Mouse (Mus musculus) T-helper 2 cell (primary cell): ENCODE measurements around the gene Gm49405.
"Not testable (repeated sequence)": the region's sequence is repeated elsewhere in the genome, so short reads cannot be mapped to it uniquely, and the experiment has no call there.

Source experiments
- in situ Hi-C: fragments of 300-600 bp; cut with MboI, MseI; formaldehyde crosslinking; loops from one replicate; pipeline ENCODE4 v1.15.1; 2025; ENCODE audit warnings: high pct_unique_total_duplicates

Gene Gm49405

GRCm38 (mm10) chr19:4013066-4013465, 12.6 kb downstream of the Gm49405 start:
- in situ Hi-C loops = no loop called here

DNA sequence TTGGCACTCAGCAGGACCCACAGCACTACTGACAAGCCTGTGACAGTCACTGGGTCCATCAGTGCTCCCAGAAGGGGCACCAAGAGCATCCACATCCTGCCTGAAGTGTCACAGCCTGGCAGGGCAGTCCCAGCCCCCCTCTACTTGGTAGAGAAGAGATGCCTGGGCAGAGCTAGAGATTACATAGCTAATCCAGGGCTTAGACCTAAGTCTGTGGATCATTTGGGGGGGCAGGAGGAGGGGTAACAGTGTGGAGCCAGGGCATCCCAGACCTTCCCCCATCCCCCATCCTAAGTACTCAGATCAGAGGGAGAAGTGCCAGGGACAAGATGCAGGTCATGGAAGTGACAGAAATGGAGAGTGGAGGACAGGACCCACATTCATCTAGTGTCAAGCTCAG, 14.4 kb downstream of the Gm49405 start:
- in situ Hi-C loops = no loop called here

DNA sequence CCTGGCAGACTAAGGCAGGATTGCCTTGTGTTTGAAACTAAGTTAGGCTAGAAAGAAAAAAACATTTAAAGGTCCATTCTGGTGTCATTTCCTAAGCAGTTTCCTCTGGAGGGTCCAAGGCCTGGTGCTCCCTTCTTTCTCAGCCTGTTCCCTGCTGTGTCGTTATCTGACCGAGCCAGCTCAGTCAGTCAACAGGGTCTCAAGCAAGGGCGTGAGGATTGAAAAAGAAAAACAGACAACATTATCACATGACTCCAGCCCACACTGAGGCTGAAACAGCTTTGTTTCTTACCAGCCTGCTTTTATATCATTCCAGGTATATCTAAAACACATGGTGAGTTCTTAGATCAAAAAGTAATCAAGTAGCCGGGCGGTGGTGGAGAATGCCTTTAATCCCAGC, 15.2 kb downstream of the Gm49405 start:
- in situ Hi-C loops = no loop called here

DNA sequence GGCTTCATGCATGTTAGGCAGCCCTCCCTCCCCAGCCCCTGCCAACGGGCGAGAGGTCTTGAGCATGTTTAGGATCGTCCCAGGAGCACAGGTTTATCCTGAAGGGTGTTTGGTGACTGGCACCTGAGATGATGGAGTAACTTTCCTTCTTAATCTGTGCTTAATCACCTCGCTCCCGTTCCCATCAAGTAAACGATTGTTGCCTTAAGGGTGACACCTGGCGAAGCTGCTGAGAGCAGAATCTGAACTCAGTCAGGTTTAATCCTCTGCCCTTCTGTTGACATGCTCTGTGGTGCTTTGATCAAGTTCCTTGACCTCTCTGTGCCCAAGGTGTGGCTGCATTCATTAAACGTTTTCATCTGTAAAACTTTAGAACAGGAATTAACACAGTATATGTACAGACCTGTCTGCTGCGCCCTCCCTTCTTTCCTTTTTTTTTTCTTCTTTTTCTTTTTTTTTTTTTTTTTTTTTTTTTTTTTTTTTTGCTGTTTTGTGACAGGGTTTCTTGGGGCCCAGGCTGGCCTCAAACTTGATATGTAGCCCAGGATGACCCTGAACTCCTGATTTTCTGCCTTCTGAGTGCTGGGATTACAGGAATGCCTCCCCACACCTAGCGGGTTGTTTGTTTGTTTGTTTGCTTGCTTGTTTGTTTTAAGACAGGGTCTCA, 17.6 kb downstream of the Gm49405 start:
- in situ Hi-C loops = no loop called here

DNA sequence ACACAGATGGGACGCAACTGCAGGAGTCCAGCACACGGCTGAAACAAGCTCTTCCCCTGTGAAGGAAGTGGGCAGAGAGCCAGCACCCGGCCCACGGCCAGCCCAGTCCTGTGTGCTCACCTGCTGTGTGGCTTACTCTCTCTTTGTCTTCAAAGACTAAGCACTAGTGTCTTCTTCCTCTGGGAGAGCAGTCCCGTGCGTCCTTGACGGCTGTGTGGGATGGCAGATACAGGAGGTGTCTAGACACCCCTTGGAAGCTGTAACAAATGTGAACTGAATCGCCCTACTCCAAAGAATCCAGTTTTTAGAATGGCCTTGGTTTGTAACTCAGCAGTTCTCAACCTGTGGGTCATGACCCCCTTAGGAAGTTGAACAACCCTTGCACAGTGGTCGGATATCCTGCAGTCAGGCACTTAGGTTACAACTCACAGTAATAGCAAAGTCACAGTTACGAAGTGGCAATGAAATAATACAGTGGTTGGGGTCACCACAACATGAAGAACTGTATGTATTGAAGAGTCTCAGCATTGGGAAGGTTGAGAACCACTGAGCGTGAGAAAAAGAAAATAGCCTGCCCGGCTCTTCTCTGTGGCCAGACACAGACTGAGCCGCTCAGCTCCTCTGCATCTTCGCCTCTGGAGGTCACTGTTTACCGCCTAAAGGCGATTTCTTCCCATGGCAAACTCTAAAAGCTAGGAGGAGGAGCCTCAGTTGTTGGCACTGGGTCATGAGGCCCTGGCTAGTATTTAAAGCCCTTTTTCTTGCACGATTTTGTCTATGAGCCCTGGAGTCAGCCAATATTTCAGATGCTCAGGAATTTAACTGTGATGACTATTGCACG, 18.5 kb downstream of the Gm49405 start:
- in situ Hi-C loops = no loop called here

GRCm38 (mm10) chr19:4023185-4023584, 22.8 kb downstream of the Gm49405 start:
- in situ Hi-C loops = loop anchor here (10.0 kb wide), 1 partner anchor 1842 kb away; no protein-coding TSS in a partner anchor

DNA sequence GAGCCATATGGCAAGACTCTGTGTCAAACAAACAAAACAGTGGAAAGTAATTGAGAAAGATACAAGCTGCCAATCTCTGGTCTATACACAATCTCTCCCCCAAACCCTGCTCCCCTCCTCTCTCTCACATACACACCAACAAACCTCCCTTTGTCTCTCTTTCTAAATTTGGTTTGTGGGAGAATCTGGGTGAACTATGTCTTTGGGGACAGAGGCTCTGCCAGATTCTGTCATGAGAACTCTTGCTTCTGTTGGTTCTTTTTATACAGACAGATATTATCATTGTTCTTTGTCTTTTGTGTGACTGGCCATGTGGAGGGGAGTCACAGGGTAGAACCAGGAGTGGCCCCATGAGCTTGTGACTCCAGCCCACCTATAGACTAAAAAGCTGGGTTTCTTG, 27.1 kb downstream of the Gm49405 start:
- in situ Hi-C loops = loop anchor here (10.0 kb wide), 1 partner anchor 1837 kb away; no protein-coding TSS in a partner anchor

DNA sequence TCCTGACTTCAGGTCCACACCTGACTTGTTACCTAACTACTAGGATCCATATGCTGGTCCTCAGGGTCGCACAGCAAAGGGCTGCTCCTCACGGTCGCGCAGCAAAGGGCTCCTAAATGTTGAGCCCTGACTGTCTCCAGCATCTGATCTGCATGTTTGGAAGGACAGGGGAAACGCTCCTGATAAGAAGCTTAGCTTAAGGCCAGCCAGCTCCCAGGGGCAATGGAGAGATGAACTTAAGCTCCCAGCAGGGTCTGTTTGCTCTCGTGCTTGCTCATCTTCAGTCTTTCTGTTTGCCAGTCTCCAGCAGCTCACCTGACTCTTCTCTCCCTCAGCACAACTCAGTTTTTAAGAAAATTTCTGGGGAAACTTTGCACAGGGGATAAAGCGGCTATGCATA, 32.2 kb downstream of the Gm49405 start:
- in situ Hi-C loops = no loop called here

DNA sequence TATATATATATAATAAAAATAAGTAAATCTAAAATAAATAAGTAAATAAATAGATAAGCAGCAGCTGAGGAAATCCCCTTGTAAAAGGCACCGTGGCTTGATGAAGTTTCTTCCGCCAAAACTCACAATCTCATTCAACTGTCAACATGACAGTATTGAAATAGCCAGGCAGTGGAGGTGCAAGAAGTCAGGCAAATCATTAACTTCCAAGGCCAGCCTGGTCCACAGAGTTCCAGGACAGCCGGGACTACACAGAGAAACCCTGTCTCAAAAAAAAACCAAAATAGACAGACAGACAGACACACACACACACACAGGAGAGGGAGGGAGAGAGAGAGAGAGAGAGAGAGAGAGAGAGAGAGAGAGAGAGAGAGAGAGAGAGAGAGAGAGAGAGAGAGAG, 32.9 kb downstream of the Gm49405 start:
- in situ Hi-C loops = no loop called here

DNA sequence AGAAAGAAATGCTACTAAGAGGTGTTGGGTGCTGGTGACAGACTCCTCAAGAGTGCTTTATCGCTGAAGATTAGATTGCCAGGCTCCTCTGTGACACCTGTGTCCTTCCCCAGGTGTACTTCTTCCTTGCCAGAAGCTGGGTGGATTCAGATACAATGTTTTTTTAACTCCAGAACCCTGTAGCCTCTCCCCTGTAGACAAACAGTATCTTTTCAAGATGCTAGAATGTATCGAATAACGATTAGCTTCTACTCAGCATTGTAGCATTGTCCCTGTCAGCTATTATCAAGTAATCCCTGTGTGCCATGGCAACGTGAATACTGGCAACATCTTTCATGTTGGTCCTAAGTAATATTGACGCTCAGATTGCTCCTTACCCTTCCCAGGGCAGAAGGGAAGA, 33.3 kb downstream of the Gm49405 start:
- in situ Hi-C loops = no loop called here

- in situ Hi-C loops = no loop called here
These were observed 36.1 kb downstream of the Gm49405 start for GRCm38 (mm10) chr19:4036327-4037045.

DNA sequence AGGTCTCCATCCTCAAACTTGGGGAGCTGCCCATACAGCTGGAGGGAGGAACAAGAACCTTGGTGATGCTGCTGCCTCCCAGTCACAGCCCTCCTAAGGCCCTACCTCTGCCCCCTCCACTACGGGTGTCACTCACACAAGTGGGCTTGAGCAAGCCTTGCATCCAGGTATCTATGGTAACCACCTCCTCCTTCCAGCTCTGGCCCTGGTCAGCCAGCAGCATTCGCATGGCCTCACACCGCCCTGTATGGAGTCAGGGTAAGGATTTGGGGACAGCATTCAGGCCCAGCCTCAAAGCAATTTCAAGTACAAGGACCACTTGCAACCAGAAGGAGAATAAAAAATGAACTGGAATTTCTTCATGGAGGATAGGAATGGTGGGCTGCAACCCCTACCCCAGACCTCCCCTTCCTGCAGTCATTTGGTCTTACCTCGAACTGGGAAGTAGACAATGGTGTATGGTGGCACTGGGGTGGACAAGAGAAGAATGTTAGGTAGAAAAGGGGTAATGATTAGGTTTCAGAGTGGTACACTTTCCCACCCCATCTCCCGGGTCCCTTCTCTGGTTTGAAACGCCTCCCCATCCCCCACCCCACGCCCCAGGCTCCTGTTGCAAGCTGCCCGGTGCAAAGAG, 36.8 kb downstream of the Gm49405 start:
- in situ Hi-C loops = not testable (repeated sequence)

GRCm38 (mm10) chr19:4037788-4038232, 37.4 kb downstream of the Gm49405 start, which contains the start of gene Gstp1:
TSS of gene Gstp1 (minus strand) at chr19:4037985.
- in situ Hi-C loops = no loop called here

DNA sequence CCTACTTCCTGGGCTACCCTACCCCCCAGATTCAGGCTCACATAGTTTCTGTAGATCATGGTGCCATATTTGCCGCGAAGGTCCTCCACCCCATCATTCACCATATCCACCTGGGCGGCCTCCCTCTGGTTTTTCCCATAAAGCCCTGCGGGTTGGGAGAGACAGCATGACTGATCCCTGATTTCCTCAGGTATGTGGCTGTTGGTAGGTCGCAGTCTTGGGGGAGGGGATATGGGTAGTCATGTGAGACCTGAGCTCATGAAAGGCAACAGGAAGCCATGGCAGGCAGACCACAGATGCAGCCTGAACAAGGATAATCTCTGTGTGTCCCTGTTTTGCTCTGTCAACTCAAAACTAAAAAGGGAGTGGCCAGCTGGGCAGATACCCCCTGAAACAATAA, 40.5 kb downstream of the Gm49405 start:
- in situ Hi-C loops = not testable (repeated sequence)

DNA sequence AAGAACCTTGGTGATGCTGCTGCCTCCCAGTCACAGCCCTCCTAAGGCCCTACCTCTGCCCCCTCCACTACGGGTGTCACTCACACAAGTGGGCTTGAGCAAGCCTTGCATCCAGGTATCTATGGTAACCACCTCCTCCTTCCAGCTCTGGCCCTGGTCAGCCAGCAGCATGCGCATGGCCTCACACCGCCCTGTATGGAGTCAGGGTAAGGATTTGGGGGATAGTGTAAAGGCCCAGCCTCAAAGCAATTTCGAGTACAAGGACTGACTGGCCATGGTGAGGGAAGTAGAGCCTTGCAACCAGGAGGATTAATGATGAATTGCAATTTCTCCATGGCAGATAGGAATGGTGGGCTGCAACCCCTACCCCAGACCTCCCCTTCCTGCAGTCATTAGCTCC, 41.1 kb downstream of the Gm49405 start:
- in situ Hi-C loops = not testable (repeated sequence)

DNA sequence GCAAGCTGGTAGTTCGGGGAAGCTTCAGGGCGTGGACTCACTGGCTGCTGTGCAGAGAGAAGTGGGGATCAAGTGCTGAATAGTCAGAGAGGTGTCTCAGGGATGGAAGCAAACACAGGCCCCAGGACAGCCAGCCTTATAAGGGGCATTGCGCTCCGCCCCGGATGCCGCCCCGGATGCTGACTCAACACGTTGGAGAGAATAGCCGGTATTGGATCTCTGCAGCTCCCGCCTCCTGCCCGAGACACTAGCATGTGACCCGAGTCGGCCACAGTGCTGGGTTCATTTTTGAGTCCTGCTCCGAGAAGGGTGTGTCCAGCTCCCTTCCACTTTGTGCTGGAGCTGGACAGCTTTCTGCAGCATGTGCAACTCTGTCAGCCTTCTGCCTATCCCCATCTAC, 41.7 kb downstream of the Gm49405 start:
- in situ Hi-C loops = no loop called here

- in situ Hi-C loops = not testable (repeated sequence)
These were observed 43.7 kb downstream of the Gm49405 start for GRCm38 (mm10) chr19:4044109-4044508.

DNA sequence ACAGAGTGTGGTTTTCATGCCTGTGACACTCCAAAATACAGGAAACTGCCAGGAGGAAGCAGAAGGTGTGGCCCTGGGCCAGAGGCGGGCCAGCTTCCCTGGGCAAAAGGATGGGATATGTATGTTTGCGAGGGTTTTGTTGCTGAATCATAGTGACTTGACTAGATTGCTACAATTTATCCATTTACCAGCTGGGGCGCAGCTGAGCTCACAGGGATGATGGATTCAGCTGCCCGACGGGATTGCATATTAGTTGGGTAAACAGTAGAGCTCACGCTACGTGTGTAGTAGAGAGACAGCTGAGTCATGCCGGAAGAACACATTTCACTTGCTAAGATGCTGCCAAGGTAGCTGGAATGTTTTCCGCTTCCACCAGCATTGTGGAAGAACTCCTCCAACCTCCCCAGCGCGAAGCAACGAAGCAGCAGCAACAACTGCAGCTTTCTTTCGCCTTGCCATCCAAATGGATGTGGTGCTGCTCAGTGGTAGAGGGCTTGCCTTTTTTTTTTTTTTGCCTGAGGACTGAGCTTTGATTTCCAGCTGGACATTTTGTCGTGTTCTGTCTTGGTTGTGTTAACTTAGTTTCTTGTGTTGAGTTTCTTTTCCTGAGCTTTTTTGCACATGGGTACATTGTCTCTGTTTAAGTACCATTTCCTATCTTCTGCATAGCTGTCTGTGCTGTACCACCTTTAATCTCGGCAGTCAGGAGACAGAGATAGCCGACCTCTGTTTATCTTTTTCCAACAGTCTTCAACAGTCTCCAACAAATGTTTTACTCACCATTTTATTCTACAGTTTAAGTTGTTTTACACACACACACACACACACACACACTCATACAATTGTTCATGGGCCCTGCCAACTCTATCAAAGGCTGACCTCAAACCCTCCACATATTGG, 45.8 kb downstream of the Gm49405 start, which contains the start of gene Gstp2:
Gene Gstp2, minus strand, starts transcription at position 58 of the 900 bp plus-strand sequence.
- in situ Hi-C loops = no loop called here

GRCm38 (mm10) chr19:4046866-4047254, 46.4 kb downstream of the Gm49405 start:
- in situ Hi-C loops = no loop called here

GRCm38 (mm10) chr19:4047859-4048258, 47.4 kb downstream of the Gm49405 start:
- in situ Hi-C loops = no loop called here

- in situ Hi-C loops = not testable (repeated sequence)
These were observed 48.6 kb downstream of the Gm49405 start for GRCm38 (mm10) chr19:4049069-4049468.
